Mouse (Mus musculus) lung, postnatal 36 days (tissue): ENCODE data around the gene Dusp23.

Source experiments
- DNase-seq: peaks from one replicate; pipeline ENCODE4 v3.0.0; 2022; ENCODE audit warnings: mixed read lengths

The Dusp23 gene

GRCm38 (mm10) chr1:172632451-172633326 lies at the start of gene Dusp23:
Dusp23 (minus strand) TSS chr1:172632962.
- DNase-seq: peak; percentile 99

GRCm38 (mm10) chr1:172680742-172681141 lies 48.0 kb upstream of the Dusp23 start:
- DNase-seq: no peak

GRCm38 (mm10) chr1:172670716-172671115 lies 38.0 kb upstream of the Dusp23 start:
- no peak for DNase-seq

GRCm38 (mm10) chr1:172667597-172667996 lies 34.8 kb upstream of the Dusp23 start:
- no peak for DNase-seq

- no peak for DNase-seq
These were observed 32.7 kb upstream of the Dusp23 start for GRCm38 (mm10) chr1:172665457-172665856.

GRCm38 (mm10) chr1:172659688-172660087 lies 26.9 kb upstream of the Dusp23 start:
- DNase-seq: no peak

- no peak for DNase-seq
These were observed 24.5 kb upstream of the Dusp23 start for GRCm38 (mm10) chr1:172657266-172657665.

GRCm38 (mm10) chr1:172653900-172654299 lies 21.1 kb upstream of the Dusp23 start:
- no peak for DNase-seq

GRCm38 (mm10) chr1:172652040-172652662 lies 19.4 kb upstream of the Dusp23 start:
- peak; percentile 27 for DNase-seq

- DNase-seq: no peak
These were observed 18.7 kb upstream of the Dusp23 start for GRCm38 (mm10) chr1:172651288-172651987.

GRCm38 (mm10) chr1:172650519-172651287 lies 17.9 kb upstream of the Dusp23 start:
- DNase-seq: peak; percentile 66

- DNase-seq: no peak
These were observed 16.6 kb upstream of the Dusp23 start for GRCm38 (mm10) chr1:172649396-172649795.

- no peak for DNase-seq
These were observed 14.5 kb upstream of the Dusp23 start for GRCm38 (mm10) chr1:172647236-172647635.

- DNase-seq: peak; percentile 56
These were observed 6.0 kb upstream of the Dusp23 start for GRCm38 (mm10) chr1:172638781-172639180.

GRCm38 (mm10) chr1:172637801-172638200 lies 5.0 kb upstream of the Dusp23 start:
- DNase-seq: no peak

GRCm38 (mm10) chr1:172636266-172636665 lies 3.5 kb upstream of the Dusp23 start:
- no peak for DNase-seq

GRCm38 (mm10) chr1:172635258-172635657 lies 2.5 kb upstream of the Dusp23 start:
- peak; percentile 67 for DNase-seq

- no peak for DNase-seq
These were observed 1.4 kb upstream of the Dusp23 start for GRCm38 (mm10) chr1:172634136-172634535.

- DNase-seq: no peak
These were observed 1.0 kb downstream of the Dusp23 start for GRCm38 (mm10) chr1:172631721-172632120.

- no peak for DNase-seq
These were observed 2.9 kb downstream of the Dusp23 start for GRCm38 (mm10) chr1:172629831-172630230.

GRCm38 (mm10) chr1:172626306-172626705 lies 6.5 kb downstream of the Dusp23 start:
- no peak for DNase-seq

GRCm38 (mm10) chr1:172624081-172624480 lies 8.7 kb downstream of the Dusp23 start:
- no peak for DNase-seq

GRCm38 (mm10) chr1:172623599-172623998 lies 9.2 kb downstream of the Dusp23 start:
- DNase-seq: no peak
